Mouse (Mus musculus): Measurements from ENCODE around the gene Rdh16. TPM values are rescaled to one million over a fixed set of nuclear protein-coding genes. Genes with fewer than 3 reads are reported as not detected.
"Not testable (repeated sequence)": the region's sequence is repeated elsewhere in the genome, so short reads cannot be mapped to it uniquely, and the experiment has no call there.

Gene Rdh16
- total RNA-seq, 2 experiments from 2014 or later, result 0.10 to 0.16 TPM

DNA sequence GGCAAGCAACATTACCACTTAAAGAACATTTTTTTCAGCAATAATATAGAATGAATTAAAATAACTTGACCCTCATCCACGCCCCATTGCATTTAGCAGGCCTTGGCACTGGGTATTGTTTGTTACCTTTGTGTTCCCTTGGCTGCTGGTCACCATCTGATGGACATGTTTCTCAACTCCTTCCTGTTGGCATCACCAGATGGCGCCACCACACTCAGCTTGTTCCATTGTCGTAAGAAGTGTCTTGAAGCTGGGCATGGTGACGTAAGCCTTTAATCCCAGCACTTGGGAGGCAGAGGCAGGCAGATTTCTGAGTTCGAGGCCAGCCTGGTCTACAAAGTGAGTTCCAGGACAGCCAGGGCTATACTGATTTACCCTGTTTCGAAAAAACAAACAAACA lies 24.4 kb downstream of the Rdh16 start:
- peak in 1 of 2 experiments; percentile 4 for DNase-seq (ENCODE audit: extremely low spot score in 1 of 2, low spot score in 1 of 2)

DNA sequence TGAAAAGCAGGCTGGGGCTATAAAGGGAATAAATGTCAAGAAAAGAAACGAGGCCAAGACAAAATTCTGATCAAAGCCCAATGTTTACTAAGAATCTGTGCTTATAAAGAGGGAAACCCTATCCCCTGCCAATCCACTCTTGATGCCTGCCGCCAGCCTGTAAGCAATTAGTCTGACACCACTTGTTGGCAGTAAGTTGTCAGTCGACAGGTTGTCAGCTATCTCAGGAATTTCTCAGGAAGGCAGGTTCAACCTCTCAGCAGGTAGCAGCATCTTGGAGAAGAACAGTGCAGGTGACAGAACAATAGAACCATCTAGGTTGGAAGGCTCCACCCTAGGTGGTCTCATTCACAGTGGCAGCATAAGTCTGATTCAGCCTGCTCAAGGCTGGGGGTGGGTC lies 28.2 kb downstream of the Rdh16 start:
- DNase-seq (ENCODE audit: extremely low spot score in 1 of 2, low spot score in 1 of 2), result no peak

DNA sequence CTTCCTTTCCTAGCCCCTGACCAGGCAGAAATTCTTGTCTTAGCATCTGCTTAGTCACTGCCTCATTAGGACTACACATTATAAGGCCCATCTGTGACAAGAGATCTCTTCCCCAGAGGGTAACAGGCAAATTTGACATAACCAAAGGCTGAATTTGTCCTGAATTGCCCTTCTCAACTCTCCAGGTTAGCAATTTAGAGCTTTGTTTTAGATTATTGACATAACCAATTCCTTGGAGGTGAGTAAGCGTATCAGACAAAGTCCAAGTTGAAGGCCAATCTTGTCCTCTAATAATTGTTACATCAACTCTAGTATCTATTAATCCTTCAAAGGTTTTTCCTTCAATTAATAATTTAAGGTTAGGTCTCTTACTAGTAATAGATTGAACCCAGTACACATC lies 33.2 kb downstream of the Rdh16 start:
- not testable (repeated sequence) for DNase-seq (ENCODE audit: extremely low spot score in 1 of 2, low spot score in 1 of 2)

DNA sequence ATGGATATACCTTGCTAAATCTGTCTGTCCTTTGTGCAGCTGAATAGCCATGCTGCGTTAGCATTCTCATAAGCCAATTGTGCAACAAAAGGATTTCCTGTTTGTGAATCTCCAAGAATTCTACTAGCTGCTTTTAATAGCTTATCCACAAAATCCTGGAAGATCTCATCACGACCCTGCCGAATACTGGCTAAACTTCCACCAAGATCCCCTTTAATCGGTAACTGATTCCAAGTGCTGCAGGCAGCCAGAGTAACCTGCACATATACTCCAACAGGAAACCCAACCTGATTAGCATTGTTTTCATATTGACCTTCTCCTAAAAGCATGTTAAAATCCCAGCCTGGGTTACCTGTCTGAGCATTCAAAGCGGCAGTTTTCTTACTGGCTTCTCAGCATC lies 34.3 kb downstream of the Rdh16 start:
- DNase-seq (ENCODE audit: extremely low spot score in 1 of 2, low spot score in 1 of 2), result no peak

DNA sequence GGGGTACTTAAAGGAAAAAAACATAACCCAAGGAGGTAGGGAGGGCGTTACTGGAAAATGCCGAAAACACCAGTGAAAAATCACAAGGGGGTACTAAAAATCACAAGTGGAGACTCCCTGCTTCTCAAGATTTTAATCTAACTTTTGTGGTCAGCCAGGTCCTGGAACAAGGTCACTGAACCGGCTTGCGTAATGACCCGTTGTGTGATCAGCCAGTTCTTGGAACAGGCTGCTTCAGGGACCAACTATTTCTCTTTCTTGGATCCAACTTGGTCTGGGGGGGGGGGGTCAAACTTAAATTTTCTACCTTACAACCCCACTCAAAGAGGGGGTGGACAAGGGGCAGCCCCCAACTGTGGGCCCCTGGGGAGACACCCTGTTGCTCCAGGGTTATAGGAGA lies 36.8 kb downstream of the Rdh16 start:
- not testable (repeated sequence) for DNase-seq (ENCODE audit: extremely low spot score in 1 of 2, low spot score in 1 of 2)

DNA sequence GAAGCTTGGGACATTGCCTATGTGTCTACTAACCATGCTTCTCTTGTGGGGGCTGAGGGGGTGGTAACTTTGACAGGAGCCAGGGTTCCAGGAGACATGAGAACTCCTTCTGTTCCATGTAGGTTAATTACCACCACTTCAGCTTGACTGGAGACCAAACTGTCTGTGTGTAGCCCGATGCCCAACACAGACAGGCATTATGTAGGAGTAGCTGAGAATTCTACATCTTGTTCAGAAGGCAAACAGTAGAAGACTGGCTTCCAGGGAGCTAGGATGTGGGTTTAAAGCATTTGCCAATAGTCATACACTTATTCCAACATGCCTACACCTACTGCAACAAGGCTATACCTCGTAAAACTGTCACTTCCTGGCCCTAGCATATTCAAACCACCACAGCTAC lies 37.6 kb downstream of the Rdh16 start:
- no peak for DNase-seq (ENCODE audit: extremely low spot score in 1 of 2, low spot score in 1 of 2)

DNA sequence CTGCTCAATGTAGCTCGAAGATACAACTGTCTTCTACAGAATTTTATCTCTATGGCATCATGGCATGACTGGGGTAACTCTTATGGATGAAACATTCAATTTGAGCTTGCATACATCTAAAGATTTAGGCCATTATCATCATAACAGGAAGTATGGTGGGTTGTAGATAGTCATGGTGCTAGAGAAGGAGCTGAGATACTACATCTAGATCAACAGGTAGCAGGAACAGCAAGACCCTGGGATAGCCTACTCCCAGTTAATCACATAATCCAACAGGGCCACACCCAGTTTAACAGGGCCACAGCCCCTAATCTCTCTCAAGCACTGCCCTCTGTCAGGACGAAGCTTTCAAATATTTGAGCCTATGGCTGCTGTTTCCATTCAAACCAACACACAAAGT lies 39.8 kb downstream of the Rdh16 start:
- DNase-seq (ENCODE audit: extremely low spot score in 1 of 2, low spot score in 1 of 2), result no peak

DNA sequence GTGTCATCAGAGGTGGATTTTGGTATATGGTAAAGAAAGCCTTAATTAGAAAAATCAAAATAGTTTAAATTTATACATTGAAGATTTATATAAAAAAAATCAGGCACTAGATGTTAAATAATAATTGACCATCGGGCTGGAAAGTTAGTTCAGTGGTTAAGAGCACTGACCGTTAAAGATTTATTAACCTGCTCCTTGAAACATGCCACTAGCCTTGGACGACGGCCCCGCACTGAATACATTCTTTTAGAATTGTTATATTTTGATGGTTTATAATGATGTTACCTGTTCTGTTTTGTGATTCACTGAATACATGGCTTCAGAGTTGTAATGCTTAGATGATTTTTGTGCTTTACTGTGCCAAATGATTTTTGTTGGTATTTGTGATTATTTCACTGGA lies 45.0 kb downstream of the Rdh16 start:
- not testable (repeated sequence) for DNase-seq (ENCODE audit: extremely low spot score in 1 of 2, low spot score in 1 of 2)

DNA sequence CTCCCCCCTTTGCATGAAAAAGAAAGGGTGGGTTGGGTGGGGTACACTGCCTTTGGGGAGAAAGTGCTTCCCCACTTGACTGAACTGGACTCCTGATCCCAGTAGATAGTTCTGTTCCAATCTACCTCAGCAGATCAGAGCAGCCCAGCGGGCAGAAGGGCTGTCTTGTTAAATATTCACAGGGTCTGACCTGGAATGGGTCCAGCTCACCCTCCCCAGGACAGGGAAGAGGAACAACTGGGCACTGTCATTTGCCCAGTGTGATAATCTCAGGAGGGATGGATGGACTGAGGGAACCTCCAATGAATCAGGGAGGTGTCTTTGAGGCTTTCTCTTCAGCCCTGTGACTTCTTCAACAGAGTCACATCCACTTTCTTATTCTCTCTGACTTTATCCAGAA lies 47.1 kb downstream of the Rdh16 start:
- DNase-seq (ENCODE audit: extremely low spot score in 1 of 2, low spot score in 1 of 2), result no peak

DNA sequence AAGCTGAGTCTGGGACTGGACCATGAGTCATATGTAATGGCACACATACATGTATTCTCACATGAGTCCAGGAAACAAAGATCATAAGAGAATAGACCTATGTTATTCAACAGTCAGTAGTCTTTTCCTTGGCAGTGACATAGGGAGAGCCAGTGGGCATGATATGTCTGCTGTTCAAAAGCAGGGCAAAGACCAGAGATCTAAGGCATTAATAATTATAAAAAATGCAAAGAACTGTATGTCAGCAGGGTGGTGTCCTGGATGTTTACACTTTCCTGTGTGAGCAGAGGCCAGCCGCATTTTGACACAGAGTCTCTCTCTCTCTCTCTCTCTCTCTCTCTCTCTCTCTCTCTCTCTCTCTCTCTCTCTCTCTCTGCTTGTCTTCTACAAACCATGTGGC lies 48.7 kb downstream of the Rdh16 start, which contains the start of gene Rdh19:
Gene Rdh19 (plus strand): TSS at position 301 of the 400 bp plus-strand sequence.
- DNase-seq (ENCODE audit: extremely low spot score in 1 of 2, low spot score in 1 of 2), result no peak

DNA sequence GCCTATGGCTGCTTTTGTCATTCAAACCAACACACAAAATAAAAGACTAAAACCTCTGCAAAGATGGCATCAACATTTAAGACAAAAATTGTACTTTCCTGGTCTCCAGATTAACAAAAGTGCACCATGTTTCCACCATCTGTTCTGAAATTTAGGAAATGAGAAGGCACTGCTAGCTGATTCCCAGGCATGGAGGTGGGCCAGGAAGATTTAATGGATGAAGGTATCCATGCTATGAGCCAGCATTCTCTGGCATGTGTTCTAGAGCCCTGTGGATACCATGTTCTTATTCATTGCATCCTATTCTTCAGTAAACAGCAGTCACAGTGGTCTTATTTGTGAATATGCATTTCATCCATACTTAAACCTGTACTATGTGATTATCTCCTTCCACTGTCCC lies 55.4 kb downstream of the Rdh16 start:
- peak in 1 of 2 experiments; percentile 8 for DNase-seq (ENCODE audit: extremely low spot score in 1 of 2, low spot score in 1 of 2)

DNA sequence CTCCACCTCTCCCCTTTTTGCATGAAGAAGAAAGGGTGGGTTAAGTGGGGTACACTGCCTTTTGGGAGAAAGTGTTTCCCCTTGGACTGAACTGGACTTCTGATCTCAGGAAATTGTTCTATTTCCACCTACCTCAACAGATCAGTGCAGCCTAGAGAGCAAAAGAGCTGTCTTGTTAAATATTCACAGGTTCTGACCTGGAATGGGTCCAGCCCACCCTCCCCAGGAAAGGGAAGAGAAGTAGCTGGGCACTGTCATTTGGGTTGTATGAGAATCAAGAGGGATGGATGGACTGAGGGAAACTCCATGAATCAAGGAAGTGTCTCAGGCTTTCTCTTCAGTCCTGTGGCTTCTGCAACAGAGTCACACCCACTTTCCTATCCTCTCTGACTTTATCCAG lies 64.0 kb downstream of the Rdh16 start:
- no peak for DNase-seq (ENCODE audit: extremely low spot score in 1 of 2, low spot score in 1 of 2)

DNA sequence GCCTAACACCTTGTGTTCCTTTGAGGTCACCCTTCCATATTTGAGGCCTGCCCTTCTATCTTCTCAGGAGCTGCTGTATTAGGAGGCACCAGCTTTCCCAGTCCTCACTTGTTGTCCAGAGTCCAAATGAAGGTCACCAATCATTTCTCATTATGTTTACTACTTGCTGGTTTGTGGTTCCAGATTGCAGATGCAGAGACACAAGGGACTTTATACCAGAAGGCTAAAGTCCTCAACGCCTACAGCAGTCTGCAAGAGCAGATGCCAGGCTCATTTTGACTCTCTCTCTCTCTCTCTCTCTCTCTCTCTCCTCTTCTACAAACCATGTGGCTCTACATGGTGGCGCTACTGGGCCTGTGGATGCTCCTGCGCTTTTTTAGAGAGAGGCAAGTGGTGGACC lies 65.3 kb downstream of the Rdh16 start, which contains the start of gene Rdh16f2:
Gene Rdh16f2 (plus strand): TSS at position 243 of the 400 bp plus-strand sequence.
- no peak for DNase-seq (ENCODE audit: extremely low spot score in 1 of 2, low spot score in 1 of 2)

DNA sequence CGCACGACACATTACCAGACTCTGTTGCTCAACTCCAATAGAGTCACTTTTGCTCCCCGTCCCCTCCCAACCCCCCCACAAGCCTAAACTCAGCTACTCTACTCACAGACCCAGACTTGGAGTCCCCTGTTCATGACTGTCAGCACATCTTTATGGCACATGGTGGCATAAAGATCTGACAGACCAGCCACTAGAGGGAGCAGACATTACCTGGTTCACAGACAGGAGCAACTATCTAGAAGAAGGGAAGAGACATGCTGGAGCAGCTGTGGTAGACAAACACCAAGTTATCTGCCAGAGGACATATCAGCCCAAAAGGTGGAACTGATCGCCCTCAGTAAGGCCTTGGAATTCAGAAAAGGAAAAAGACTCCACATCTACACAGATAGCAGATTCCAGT lies 71.5 kb downstream of the Rdh16 start:
- peak in 1 of 2 experiments; percentile 8 for DNase-seq (ENCODE audit: extremely low spot score in 1 of 2, low spot score in 1 of 2)

DNA sequence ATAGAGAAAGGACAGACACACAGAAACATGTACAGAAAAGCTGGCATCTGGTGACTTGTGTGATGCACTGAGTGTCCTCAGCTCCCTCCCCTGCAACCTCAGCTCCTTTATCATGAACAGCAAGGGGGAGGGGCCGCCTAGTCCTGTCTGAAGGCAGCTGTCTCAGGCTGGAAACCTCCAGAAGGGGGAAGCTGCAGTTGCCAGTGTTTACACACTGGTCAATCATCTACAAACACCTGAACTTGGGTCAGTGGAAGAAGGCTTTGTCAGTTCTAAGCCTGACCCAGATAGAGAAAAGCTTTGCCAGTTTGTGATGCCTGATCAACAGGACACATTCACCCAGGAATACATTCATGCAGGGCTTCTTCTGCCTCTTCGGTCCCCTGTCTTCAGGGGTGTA lies 76.7 kb downstream of the Rdh16 start:
- DNase-seq (ENCODE audit: extremely low spot score in 1 of 2, low spot score in 1 of 2), result no peak

DNA sequence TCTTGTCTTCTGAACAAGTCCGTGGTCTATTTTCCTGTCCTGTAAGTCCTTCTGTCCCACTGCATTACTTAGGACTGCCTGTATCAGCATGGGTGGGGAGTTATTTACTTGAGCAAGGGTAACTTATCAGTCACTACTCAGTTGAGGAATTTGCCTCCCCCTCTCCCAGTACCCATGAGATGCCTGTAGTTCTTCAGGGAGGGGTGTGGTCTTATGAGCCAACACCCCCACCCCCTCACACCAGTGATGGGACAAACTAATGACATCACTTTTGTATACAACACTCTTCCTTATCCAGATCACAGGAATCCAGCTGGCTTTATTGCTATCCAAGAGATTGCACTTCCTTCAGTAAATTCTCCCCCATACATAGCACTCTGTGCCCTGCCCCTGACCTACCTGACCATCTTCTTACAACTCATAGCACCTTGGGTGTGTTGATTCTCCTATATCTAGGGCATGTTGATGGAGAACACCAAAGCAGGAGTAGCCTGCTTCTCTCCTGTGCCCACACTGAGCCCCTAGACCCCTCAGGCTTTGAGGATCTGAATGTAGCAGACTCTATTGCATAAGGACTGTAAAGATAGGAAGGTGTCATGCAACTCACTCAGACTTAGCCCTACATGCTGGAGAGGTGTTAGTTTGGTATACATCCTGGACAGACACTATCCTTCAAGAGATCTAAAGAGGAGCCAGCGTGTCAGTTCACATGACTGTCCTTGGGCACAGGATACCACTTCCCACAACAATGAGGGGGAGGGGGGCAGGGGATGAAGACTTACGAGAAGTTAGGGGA lies 77.5 kb downstream of the Rdh16 start:
- DNase-seq (ENCODE audit: extremely low spot score in 1 of 2, low spot score in 1 of 2), result no peak

DNA sequence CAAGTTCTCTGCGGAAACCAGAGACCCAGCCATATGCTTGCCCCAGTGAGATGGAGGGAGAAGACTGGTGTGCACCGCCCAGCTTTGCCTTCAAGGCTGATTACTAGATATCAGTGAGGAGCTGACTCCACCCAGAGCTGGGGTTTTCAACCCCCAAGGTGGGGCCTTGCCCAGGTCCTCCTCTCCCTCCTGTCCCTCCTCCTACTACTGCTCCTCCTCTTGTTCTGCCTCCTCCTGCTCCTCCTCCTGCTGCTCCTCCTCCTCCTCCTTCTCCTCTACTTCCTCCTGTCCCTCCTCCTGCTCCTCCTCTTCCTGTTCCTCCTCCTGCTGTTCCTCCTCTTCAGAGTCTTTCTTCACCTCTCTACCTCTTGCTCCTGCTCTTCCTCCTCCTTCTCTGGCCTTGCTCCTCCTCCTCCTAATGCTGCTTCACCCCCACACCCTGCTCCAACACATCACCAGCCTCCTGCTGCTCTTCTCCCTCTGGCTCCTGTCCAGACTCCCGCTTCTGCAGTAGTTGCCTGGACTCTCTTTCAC lies 78.3 kb downstream of the Rdh16 start:
- DNase-seq (ENCODE audit: extremely low spot score in 1 of 2, low spot score in 1 of 2), result peak in 1 of 2 experiments; percentile 8

DNA sequence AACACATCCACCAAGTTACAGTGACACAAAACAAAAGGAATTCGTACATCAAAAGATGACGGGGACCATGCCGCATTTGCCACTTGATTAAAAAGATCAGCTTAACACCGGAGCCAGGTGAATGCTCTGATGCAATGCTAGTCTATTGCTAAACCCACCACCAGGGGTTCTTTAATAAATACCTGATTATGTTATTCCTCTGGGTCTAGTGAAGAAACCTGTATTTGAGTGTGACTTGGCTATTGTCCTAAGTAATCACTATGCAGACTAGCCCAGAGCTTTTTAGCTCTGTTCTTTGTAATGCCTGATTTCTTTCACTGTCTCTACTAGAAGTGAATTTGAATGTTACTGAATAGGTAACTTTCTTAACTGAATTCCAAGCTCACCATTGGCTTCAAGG lies 80.1 kb downstream of the Rdh16 start:
- no peak for DNase-seq (ENCODE audit: extremely low spot score in 1 of 2, low spot score in 1 of 2)

DNA sequence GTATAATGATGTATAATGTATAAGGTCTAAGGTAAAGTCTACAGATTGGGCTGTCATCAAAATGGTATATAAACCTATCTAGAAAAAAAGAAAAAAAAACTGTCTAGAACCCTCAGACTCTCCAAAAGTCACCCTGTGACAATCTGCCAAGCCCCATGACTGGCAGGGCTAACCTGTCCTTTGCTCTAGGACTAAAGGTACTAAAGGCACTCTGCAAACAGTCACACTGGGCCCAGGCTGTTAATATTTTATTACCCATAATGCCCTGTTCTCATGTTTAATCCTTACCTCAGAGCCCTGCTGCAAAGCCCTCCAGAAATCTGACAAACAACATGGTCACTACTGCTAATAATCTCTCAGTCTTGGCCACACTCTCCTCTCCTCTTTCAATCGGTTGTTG lies 85.6 kb downstream of the Rdh16 start:
- DNase-seq (ENCODE audit: extremely low spot score in 1 of 2, low spot score in 1 of 2), result no peak

DNA sequence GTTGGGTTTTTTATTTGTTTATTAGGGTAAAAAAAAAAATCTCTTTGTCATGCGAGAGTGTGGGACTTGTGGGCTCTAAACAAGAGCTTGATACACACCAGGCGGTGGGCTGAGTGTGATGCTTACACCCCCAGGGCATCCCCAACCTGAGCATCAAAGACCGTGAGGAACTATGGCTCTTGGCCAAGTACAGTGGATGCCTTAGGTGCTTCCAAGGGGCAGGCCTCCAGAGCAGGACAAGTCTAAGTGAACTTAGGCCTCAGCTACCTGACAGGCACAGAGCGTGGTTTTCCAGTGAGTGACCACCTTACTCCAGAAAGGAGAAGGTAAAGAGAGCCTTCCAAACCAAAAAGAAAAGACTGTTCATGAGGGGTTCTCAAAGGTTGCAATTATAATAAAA lies 86.0 kb downstream of the Rdh16 start:
- DNase-seq (ENCODE audit: extremely low spot score in 1 of 2, low spot score in 1 of 2), result no peak

DNA sequence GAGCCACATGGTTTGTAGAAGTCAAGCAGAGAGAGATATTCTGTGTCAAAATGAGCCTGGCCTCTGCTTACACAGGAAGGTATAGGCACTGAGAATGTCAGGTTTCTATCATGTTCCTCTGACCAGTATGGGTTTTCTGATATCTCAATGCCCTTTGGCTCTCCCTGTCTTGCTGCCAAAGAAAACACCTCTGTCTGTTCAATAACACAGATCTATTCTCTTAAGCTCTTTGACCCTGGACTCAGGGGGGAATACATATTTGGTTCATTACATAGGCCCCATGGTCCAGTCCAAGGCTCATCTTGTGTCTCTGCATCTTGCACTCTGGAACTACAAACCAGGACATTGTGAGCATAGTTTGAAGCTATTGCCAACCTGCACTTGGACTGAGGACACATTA lies 87.7 kb downstream of the Rdh16 start, which contains the start of gene Rdh7:
Gene Rdh7 (minus strand): TSS at position 213 of the 400 bp plus-strand sequence.
- DNase-seq (ENCODE audit: extremely low spot score in 1 of 2, low spot score in 1 of 2), result no peak

DNA sequence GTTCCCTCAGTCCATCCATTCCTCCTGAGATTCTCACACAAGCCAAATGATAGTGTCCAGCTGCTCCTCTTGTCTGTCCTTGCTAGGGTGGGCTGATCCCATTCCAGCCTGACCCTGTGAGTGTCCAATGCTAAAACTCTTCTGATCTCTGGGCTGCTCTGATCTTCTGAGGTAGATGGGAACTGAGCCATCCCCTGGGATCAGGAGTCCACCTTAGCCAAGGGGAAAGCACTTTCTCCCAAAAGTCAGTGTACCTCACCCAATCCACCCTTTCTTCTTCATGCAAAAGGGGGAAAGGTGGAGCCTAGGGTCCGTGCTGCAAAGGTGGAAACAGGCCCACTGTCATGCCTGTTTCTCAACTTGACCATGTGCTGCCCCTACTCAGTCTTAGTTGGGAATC lies 90.5 kb downstream of the Rdh16 start:
- no peak for DNase-seq (ENCODE audit: extremely low spot score in 1 of 2, low spot score in 1 of 2)
